Mouse (Mus musculus): ENCODE data around the gene 1700012B07Rik. TPM values are rescaled to one million over a fixed set of nuclear protein-coding genes. Genes with fewer than 3 reads are reported as not detected.
A peak's percentile ranks its signal among the peaks of the same experiment; 100 is the strongest.

The 1700012B07Rik gene
- total and polyA plus RNA-seq, 3 experiments, result not detected

DNA sequence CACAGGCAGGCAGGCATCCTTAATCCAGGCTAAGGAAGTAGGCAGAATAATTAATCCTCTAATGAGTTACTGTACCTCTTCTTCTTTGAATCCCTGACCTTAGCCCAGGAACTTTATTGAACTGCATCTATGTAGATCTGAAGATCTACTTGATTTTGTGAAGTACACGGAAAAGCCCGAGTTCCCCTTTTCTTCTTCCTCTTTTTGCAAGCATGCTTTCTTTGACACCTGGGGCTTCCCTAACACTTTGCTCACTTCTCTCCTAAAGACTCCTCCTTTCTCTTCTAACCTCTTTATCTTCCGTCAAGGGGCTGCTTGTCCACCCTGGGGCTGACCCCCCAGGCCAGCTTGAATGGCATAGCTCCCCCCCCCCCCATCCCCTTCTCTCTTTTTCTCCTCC is 48.0 kb upstream of the 1700012B07Rik start:
- Histone ChIP-seq H3K36me3 (ENCODE audit: control insufficient read depth in 1 of 2, insufficient read depth in 2 of 2, low read length in 2 of 2) (peaks cover 0 to 31% of the 10 kb centered on the region in 2 experiments; a peak in 2 of 4 replicates), H3K9ac (ENCODE audit: control insufficient read depth, low read depth, low read length, poor library complexity, severe bottlenecking) (no peak overlapping the region), H3K79me2 (ENCODE audit: control insufficient read depth, insufficient read depth, low read length, poor library complexity) (no peaks in the 10 kb centered on the region), H3K4me3 (ENCODE audit: control insufficient read depth in 1 of 2, insufficient read depth in 1 of 2, low read depth in 2 of 2, low read length in 2 of 2) (no peak overlapping the region), H3K27me3 (ENCODE audit: control insufficient read depth in 1 of 2, insufficient read depth in 2 of 2, low read length in 2 of 2) (no peaks in the 10 kb centered on the region), H3K27ac (ENCODE audit: control insufficient read depth, low read depth, low read length) (peak overlapping the region; percentile 70), H3K9me3 (replicated peaks; ENCODE audit: insufficient read depth, low read length) (no peaks in the 10 kb centered on the region), H3K4me1 (ENCODE audit: control insufficient read depth in 1 of 2, insufficient read depth in 2 of 2, low read length in 2 of 2) (peaks cover 11 to 29% of the 10 kb centered on the region in 2 experiments)
- TF ChIP-seq MAX (IDR thresholded peaks at IDR 0.05; ENCODE audit: low read length) (peak; percentile 96), NELFE (IDR thresholded peaks at IDR 0.05; ENCODE audit: low read depth, low read length) (no peak), TCF12 (IDR thresholded peaks at IDR 0.05; ENCODE audit: low read depth, low read length) (peak; percentile 58; the same call in 1 of the 2 replicates), MYC (IDR thresholded peaks at IDR 0.05; ENCODE audit: low read depth, low read length) (peak; percentile 95), RCOR1 (IDR thresholded peaks at IDR 0.05; ENCODE audit: low read depth, low read length) (peak; percentile 73), ZC3H11A (IDR thresholded peaks at IDR 0.05; ENCODE audit: low read depth, low read length) (peak; percentile 24; the same call in 1 of the 2 replicates), CHD1 (IDR thresholded peaks at IDR 0.05; ENCODE audit: low read depth, low read length) (no peak), MAZ (IDR thresholded peaks at IDR 0.05; ENCODE audit: low read depth, low read length) (0 out of 2 replicates have a peak, but pooled peaks have one; percentile 23), ELF1 (IDR thresholded peaks at IDR 0.05; ENCODE audit: low read depth, low read length) (peak; percentile 53; the same call in 1 of the 2 replicates), MXI1 (IDR thresholded peaks at IDR 0.05; ENCODE audit: low read depth, low read length) (peak; percentile 82), ZMIZ1 (IDR thresholded peaks at IDR 0.05; ENCODE audit: low read depth, low read length) (no peak), GATA1 (IDR thresholded peaks at IDR 0.05; ENCODE audit: low read depth, low read length) (peak; percentile 59), ETS1 (IDR thresholded peaks at IDR 0.05; ENCODE audit: low read depth, low read length) (peak; percentile 72; the same call in 1 of the 2 replicates), POLR2AphosphoS5 (IDR thresholded peaks at IDR 0.05; ENCODE audit: borderline replicate concordance, low read depth, low read length) (no peak), CHD2 (IDR thresholded peaks at IDR 0.05; ENCODE audit: low read length) (no peak), SIN3A (IDR thresholded peaks at IDR 0.05; ENCODE audit: low read length) (peak; percentile 59; the same call in 1 of the 2 replicates), ZKSCAN1 (IDR thresholded peaks at IDR 0.05; ENCODE audit: low read depth, low read length) (no peak), EP300 (IDR thresholded peaks at IDR 0.05; ENCODE audit: low read depth in 1 of 2, low read length in 2 of 2) (peak; percentile 53 to 94; a peak in 3 of 4 replicates), ZNF384 (IDR thresholded peaks at IDR 0.05; ENCODE audit: low read depth, low read length) (peak; percentile 32; the same call in 1 of the 2 replicates), POLR2A (IDR thresholded peaks at IDR 0.05; ENCODE audit: control insufficient read depth in 1 of 2, insufficient read depth in 1 of 2, low read depth in 1 of 2, low read length in 2 of 2, poor library complexity in 1 of 2) (no peak), MAFK (IDR thresholded peaks at IDR 0.05; ENCODE audit: borderline replicate concordance, low read depth, low read length) (no peak)
- DNase-seq (ENCODE audit: low read depth, low spot score), result peak; percentile 94

DNA sequence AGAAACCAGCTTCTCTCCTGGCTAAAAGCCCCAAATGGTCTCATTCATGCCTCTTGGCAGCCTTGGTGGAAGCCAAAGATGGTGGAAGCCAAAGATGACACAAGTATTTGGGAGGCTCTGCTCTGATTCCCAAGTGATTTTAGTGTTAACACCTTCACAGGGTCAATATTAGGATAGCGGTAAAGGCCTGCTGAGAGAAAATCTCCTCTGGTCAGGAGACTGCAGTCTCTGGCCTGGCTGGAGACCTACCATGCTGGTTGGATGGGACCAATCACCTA is 47.6 kb upstream of the 1700012B07Rik start:
- Histone ChIP-seq H3K79me2 (ENCODE audit: control insufficient read depth, insufficient read depth, low read length, poor library complexity) (no peaks in the 10 kb centered on the region), H3K4me3 (ENCODE audit: control insufficient read depth in 1 of 2, insufficient read depth in 1 of 2, low read depth in 2 of 2, low read length in 2 of 2) (no peak overlapping the region), H3K27me3 (ENCODE audit: control insufficient read depth in 1 of 2, insufficient read depth in 2 of 2, low read length in 2 of 2) (no peaks in the 10 kb centered on the region), H3K9ac (ENCODE audit: control insufficient read depth, low read depth, low read length, poor library complexity, severe bottlenecking) (no peak overlapping the region), H3K36me3 (ENCODE audit: control insufficient read depth in 1 of 2, insufficient read depth in 2 of 2, low read length in 2 of 2) (peaks cover 0 to 31% of the 10 kb centered on the region in 2 experiments; a peak in 2 of 4 replicates), H3K9me3 (replicated peaks; ENCODE audit: insufficient read depth, low read length) (no peaks in the 10 kb centered on the region), H3K27ac (ENCODE audit: control insufficient read depth, low read depth, low read length) (peak overlapping the region; percentile 70), H3K4me1 (ENCODE audit: control insufficient read depth in 1 of 2, insufficient read depth in 2 of 2, low read length in 2 of 2) (peaks cover 11 to 29% of the 10 kb centered on the region in 2 experiments)
- TF ChIP-seq MEF2A (IDR thresholded peaks at IDR 0.05; ENCODE audit: extremely low read depth, insufficient replicate concordance, low read depth, low read length, poor library complexity, severe bottlenecking), result no peak
- no peak for TF ChIP-seq MYB (IDR thresholded peaks at IDR 0.05; ENCODE audit: low read depth, low read length)
- DNase-seq (ENCODE audit: low read depth, low spot score), result peak; percentile 71
